Mouse (Mus musculus): ENCODE measurements at regions not wholly inside any gene's neighbourhood (a gene's known extent, or its start where the extent isn't known, plus 50 kb on each side); places are given as distances from the start of the nearest gene placed in this dataset.

GRCm38 (mm10) chrX:14279736-14280135, 68.8 kb downstream of the H2al1n start:
- TF ChIP-seq CTCF (IDR thresholded peaks at IDR 0.05) (no peak), EP300 (IDR thresholded peaks at IDR 0.05) (no peak)
